In genomic region chr5:74531630-74532280, GRCm38 (mm10) we compare ENCODE assay signal across 8 mouse cellular contexts. TPM values are rescaled to one million over a fixed set of nuclear protein-coding genes. Genes with fewer than 3 reads are reported as not detected.
DNase-seq lines count a peak whose midpoint lies in the region; ATAC-seq lines count a peak whose summit lies in the region.

Gene Scfd2, minus strand, starts transcription at chr5:74531759.

- H3K4me2 ChIP-seq in hindbrain, embryonic 15.5 days = peak within 1 kb of the TSS; percentile 98

- ATAC-seq in hindbrain, embryonic 15.5 days (ENCODE audit: low FRiP score, low read depth) = peak; percentile 89

- 6% methylated on average over 35 of the region's 35 CpGs for WGBS in hindbrain, embryonic 15.5 days

- H3K9ac ChIP-seq in hindbrain, embryonic 15.5 days = peak within 1 kb of the TSS; percentile 59

- peak; percentile 97 for DNase-seq in R1 (ENCODE audit: low read depth, low spot score)
- peak; percentile 98 for DNase-seq in cerebellum, postnatal 25 days
- DNase-seq in frontal cortex, postnatal 36 days (ENCODE audit: low spot score in 2 of 2) = peak; percentile 96 to 99
- DNase-seq in left cerebral cortex, adult 11 months (ENCODE audit: low spot score) = peak; percentile 93
- peak; percentile 97 for DNase-seq in lung, postnatal 4 days
- peak; percentile 92 for DNase-seq in retina, postnatal 7 days (ENCODE audit: low read depth, low spot score)
- DNase-seq in urinary bladder, adult 2 months (ENCODE audit: low spot score) = peak; percentile 92

- H3K27ac ChIP-seq in hindbrain, embryonic 15.5 days (replicated peaks) = peak within 1 kb of the TSS; percentile 71; the same call in 1 of the 2 replicates

- peaks cover 39% of the 10 kb centered on the region for H3K4me1 ChIP-seq in hindbrain, embryonic 15.5 days (replicated peaks)

- no peaks in the 10 kb centered on the region for H3K36me3 ChIP-seq in hindbrain, embryonic 15.5 days

- H3K9me3 ChIP-seq in hindbrain, embryonic 15.5 days = no peaks in the 10 kb centered on the region

- no peaks in the 10 kb centered on the region for H3K27me3 ChIP-seq in hindbrain, embryonic 15.5 days

- peak within 1 kb of the TSS; percentile 91 for H3K4me3 ChIP-seq in hindbrain, embryonic 15.5 days

RNA-seq across cellular contexts. Expression of gene Scfd2, which starts in this region (rescaled TPM):
- 19.6 and 20.7 TPM in 2 replicates for polyA plus RNA-seq in hindbrain, embryonic 15.5 days (2015; fragmentation: Nextera tagmentation; extraction: Ambion mirVana)
- 9.1 and 10.2 TPM in 2 replicates for polyA plus RNA-seq in urinary bladder, adult 2 months (2012; rRNA removed)

Comparison
In these comparisons a context has a peak if more than half of its experiments do, and no peak if none do; other contexts are left out.
1. Peak in every context shown above with its lines: DNase-seq, ATAC-seq, H3K4me3 ChIP-seq and H3K27ac ChIP-seq.